Mouse (Mus musculus) adipocyte (in vitro differentiated cells): ENCODE results near the gene Vta1.

Source experiments
- DNase-seq: peaks from one replicate; pipeline ENCODE4 v3.0.0-alpha.2; 2016; ENCODE audit warnings: low spot score

The Vta1 gene

GRCm38 (mm10) chr10:14705072-14706066, at the start of gene Vta1, which contains the start of gene Nmbr:
Gene Vta1 (minus strand): TSS chr10:14705560.
Gene Nmbr (plus strand): TSS chr10:14705591.
- DNase-seq, result peak; percentile 96

GRCm38 (mm10) chr10:14734285-14734684, 28.9 kb upstream of the Vta1 start:
- peak; percentile 79 for DNase-seq

- DNase-seq, result no peak
These were observed 20.3 kb upstream of the Vta1 start for GRCm38 (mm10) chr10:14725671-14726070.

DNA sequence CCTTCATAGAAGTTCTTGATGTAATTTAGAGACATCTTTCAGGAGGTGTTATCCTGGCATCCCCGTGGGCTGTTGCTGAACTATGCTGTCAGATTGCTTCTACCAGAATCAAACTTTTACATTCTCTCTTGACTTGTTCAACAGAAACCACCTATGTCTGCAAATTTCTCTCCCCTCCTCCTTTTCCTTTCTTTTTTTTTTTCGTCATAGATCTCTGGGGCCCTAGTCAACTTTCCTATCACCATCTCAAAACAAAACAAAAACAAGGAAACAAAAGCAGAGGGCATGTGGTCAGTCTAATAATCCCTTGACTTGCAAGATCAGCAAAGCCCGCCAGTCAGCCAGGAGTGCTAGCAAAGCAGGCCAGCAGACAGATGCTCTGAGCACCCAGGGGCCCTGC, 12.8 kb upstream of the Vta1 start, which contains the start of gene Gje1:
TSS of gene Gje1 (minus strand) at position 101 of the 400 bp plus-strand sequence.
- no peak for DNase-seq

DNA sequence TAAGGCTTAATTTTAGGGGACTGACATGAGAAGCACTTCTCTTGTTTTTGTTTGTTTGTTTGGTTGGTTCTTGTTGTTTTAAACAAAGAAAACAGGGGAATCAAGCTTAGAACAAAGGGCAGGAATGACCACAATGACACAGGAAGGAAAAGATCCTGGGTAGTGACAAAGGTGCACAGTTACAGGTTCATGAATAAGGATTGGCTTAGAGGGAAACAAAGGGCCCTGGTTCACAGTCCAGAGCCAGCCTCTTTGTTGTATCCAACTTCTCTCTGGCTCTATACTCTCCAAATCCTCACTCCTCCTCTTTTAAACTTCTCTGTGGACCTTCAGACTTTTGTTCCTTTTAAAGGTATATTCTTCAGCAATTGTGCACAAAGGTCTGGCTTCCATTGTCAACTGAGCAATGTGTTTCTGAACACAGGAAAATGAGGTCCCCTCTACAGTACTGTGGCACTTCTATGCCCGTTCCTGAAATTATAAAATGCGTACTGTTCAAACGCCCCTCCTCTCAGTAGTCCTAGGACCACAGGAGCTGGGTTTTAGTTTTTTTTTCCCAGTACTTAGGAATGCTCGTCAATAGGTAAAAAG, 1.4 kb downstream of the Vta1 start:
- no peak for DNase-seq

DNA sequence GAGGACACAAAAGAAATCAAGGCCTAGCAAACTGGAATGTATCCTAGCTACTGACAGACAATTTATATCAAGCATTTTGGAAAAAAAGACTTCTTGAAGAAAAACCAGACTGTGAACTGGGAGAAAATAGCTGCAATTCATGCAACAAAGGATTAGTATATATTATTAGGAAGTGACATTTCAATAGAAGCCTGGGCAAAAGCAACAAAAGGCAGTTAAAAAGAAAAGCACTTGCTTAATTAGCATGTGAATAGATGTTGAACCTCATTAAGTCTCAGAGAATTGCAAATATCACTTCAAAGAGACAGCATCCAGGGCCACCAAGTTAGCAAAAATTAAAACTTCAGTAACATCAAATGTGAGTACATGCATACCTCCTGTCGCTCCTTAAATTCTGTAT, 2.1 kb downstream of the Vta1 start:
- DNase-seq, result no peak

GRCm38 (mm10) chr10:14690349-14690748, 15.0 kb downstream of the Vta1 start:
- no peak for DNase-seq

DNA sequence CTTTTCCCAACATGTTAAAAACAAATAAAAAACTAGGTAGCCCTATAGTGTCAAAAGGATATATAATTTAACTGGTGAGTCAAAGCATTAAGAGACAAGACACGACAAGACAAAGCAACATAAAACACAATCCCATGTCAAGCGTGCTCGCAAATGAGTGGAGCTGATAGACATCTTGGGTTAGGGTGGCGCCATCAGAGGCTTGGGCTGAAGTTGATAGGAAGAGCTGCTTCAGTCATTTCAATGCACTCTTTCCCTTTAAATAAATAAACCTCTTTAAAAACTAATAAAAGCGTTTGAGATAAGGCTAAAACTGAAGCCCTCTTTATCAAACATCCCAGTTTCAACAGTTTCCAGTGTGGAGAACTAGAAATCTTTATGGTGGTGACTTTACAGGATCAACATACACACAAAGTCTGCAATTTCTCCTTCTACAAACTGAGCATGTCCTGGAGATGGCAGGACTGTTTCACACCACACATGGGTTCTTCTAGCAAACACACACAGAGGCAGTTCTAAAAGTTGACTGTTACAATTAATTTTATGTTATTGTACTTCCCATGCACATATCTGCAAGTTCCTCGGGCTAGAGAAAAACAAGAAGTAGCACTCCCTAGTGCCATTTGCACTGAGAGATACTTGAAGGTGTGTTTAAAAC, 16.4 kb downstream of the Vta1 start:
- no peak for DNase-seq

DNA sequence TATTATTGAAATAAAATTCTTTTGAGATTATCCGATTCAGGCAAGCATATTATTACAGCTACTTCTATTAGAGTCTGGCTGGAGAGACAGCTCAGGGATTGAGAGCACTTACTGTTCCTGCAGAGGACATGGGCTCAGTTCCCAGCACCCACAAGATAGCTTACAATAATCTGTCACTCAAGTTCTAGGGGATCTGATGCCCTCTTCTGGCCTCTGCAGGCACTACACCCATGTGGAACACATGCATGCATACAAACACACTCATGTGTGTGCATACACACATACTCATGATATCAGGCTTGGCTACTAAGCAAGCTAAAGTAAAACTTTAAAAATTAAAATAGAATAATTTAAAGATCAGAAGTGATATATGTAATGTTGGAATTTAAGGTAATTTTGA, 19.7 kb downstream of the Vta1 start:
- DNase-seq, result no peak

DNA sequence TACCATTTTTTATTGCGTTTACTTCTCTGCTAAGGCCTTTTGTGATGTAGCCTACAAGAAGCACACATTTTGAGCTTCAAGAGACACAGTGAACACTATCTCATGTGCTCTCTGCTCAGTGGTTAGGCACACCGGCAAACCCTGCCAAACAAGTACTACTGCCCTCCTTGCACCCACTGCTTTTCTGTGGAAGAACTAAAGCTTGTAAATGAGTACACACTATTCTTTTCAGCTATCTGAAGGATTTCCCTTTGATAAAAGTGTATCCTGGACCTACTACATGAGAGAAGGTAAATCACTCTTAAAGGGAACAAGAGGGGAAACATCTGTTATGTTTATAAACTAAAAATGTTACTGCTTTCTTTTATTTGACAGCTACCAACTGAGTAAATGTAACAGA, 39.2 kb downstream of the Vta1 start:
- no peak for DNase-seq

DNA sequence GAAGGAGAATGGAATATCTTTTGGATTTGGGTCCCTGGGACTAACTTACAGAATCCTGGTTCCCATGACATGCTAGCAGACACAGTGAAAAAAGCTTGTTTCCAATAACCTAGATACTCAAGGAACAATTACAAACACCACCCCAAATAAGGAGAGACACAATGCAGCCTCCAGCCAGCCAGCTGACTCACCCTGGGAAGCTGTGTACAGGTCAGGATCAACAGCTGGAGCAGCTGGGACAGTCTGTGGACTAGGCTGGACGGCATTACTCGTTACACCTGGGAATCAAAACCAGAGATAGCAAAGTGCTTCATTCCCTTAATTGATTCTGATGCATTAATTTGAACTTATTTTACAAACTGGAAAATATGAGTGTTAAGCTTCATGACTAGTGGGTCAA, 44.5 kb downstream of the Vta1 start:
- DNase-seq, result no peak

GRCm38 (mm10) chr10:14639635-14640034, 65.7 kb downstream of the Vta1 start:
- DNase-seq, result peak; percentile 2

DNA sequence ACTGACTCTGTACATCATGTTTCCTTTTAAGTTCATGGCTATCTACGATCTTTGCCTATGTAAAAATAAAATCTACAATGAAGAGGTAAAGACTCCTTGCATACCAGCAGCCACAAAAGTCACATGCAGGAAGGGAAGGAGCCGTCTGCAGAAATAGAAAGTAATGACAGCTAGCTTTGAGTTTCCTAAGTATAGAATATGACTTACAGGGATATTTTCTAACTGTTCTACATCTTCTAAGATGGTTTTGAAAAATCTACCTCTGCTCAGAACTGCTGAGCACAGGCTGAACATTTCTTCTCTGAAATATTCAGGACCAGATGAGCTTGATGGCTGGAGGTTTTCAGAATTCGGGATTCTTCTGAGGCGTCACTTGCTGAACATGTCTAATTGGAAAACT, 66.3 kb downstream of the Vta1 start:
- DNase-seq, result no peak

DNA sequence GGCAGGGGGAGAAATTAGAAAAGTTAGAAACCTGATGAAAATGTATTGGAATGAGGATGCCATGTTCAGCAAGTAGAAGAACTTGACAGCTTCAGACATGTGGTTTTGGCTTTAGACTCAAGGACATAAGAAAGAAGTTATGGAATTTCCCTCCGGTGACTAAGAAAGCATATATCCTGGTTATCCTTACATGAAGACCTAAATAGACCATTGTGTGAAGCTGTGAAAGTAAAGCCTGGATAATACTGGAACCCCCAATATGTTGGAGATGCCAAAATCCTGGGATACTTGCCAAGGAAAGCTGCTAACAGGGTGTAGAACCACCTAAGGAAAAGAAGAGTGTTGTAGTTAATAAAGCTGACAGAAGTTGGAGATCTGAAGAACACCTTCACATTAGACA, 79.7 kb downstream of the Vta1 start:
- no peak for DNase-seq

DNA sequence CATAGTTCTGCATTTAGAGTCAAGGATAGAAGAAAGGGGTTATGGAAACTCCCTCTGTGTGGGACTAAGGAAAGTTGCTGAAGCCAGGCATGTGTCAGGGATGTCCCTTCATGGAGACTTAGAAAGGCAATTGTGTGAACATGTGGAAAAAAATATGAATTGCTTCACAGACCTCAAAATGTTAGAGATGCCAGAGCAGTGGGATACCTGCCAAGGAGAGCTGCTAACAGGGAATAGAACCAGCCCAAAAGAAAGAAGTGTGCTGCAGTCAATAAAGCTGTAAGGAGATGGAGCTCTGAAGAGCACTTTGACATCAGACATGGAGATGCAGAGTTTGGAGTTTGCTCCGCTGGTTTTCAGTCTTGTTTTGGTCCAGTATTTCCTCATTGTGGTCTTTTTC, 86.2 kb downstream of the Vta1 start:
- DNase-seq, result peak; percentile 41

DNA sequence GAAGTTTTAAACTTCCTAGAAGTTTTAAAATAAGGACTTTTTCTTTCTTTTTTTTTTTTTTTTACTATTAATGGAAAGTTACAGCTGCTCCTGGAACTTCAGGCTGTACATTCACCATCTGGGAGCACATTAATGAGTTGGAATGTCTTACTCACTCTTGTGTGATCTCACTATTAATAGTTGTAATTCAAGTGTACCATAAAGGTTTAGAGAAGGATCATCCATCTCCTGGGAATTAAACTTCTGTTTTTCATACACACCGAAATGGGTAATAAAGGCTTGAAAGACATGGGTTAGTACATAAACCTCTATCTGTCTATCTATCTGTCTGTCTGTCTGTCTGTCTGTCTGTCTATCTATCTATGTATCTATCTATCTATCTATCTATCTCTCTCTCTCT, 87.1 kb downstream of the Vta1 start:
- DNase-seq, result no peak

DNA sequence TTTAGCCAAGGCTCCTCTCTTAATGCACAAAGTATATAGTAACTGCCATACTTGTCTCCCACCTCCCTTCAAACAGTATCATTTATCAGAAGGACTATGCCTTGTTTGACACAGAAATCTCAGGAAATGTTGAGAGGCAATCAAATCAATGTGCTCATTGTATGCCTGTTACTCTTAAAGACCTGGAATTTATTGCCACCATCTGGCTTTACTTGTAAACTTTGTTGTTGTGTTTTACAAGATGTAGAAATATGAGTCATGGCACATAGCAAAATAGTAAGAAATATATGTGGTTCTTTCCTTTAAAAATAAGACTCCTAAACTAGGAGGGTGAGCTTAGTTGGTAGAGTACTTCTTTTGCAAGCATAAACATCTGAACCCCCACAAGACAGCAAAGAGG, 89.9 kb downstream of the Vta1 start:
- no peak for DNase-seq

GRCm38 (mm10) chr10:14607597-14607996, 97.8 kb downstream of the Vta1 start:
- DNase-seq, result no peak
